Mouse (Mus musculus): Measurements from ENCODE around the gene Kansl1l. TPM values are rescaled to one million over a fixed set of nuclear protein-coding genes. Genes with fewer than 3 reads are reported as not detected.

Gene Kansl1l
- 4.5 and 4.8 TPM in 2 replicates for polyA plus RNA-seq (2015; fragmentation: Nextera tagmentation; extraction: Ambion mirVana)

- no peaks in the 10 kb centered on the region for H3K9me3 ChIP-seq (ENCODE audit: low read length)
- H3K9ac ChIP-seq (replicated peaks) = peak within 1 kb of the TSS; percentile 85
- DNase-seq = peak; percentile 97
- peak; percentile 89 for ATAC-seq
- 1% methylated on average over 44 of the region's 56 CpGs for WGBS (ENCODE audit: insufficient replicate concordance)
- H3K36me3 ChIP-seq (replicated peaks; ENCODE audit: insufficient read depth, low read length) = no peaks in the 10 kb centered on the region
- TF ChIP-seq CTCF (IDR thresholded peaks at IDR 0.05; ENCODE audit: low read depth) (0 out of 2 replicates have a peak, but pooled peaks have one; percentile 1), EP300 (IDR thresholded peaks at IDR 0.05; ENCODE audit: low read depth) (no peak)
- H3K27me3 ChIP-seq (ENCODE audit: insufficient read depth, low read length) = no peaks in the 10 kb centered on the region
- H3K4me2 ChIP-seq (ENCODE audit: low read depth, low read length) = peak within 1 kb of the TSS; percentile 96
- peak within 1 kb of the TSS; percentile 77 for H3K4me3 ChIP-seq (ENCODE audit: low read depth, low read length)
- H3K4me1 ChIP-seq (ENCODE audit: insufficient read depth) = peaks cover 21% of the 10 kb centered on the region
- peak within 1 kb of the TSS; percentile 96 for H3K27ac ChIP-seq (ENCODE audit: low read depth)
These were observed at the start of gene Kansl1l for GRCm38 (mm10) chr1:66817453-66817839. Gene Kansl1l (minus strand): TSS chr1:66817562.

GRCm38 (mm10) chr1:66865633-66866032 lies 48.3 kb upstream of the Kansl1l start:
- ATAC-seq (no peak), DNase-seq (no peak)
- no peaks in the 10 kb centered on the region for H3K27me3 ChIP-seq (ENCODE audit: insufficient read depth, low read length)
- no peak overlapping the region for H3K4me3 ChIP-seq (ENCODE audit: low read depth, low read length)
- TF ChIP-seq EP300 (IDR thresholded peaks at IDR 0.05; ENCODE audit: low read depth) (no peak), CTCF (IDR thresholded peaks at IDR 0.05; ENCODE audit: low read depth) (no peak)
- H3K4me1 ChIP-seq (ENCODE audit: insufficient read depth) = peaks cover 5% of the 10 kb centered on the region; the same call in 1 of the 2 replicates
- no peak overlapping the region for H3K9ac ChIP-seq (replicated peaks)
- H3K27ac ChIP-seq (ENCODE audit: low read depth) = no peak overlapping the region
- 0 out of 2 replicates have a peak, but pooled peaks cover 3% of the 10 kb centered on the region for H3K36me3 ChIP-seq (replicated peaks; ENCODE audit: insufficient read depth, low read length)
- H3K9me3 ChIP-seq (ENCODE audit: low read length) = no peaks in the 10 kb centered on the region
- H3K4me2 ChIP-seq (ENCODE audit: low read depth, low read length) = no peak overlapping the region
- WGBS (ENCODE audit: insufficient replicate concordance) = 79% methylated on average over 4 of the region's 4 CpGs

- Histone ChIP-seq H3K4me1 (ENCODE audit: insufficient read depth) (peaks cover 5% of the 10 kb centered on the region; the same call in 1 of the 2 replicates), H3K4me3 (ENCODE audit: low read depth, low read length) (peak overlapping the region; percentile 95), H3K4me2 (ENCODE audit: low read depth, low read length) (peak overlapping the region; percentile 77), H3K36me3 (replicated peaks; ENCODE audit: insufficient read depth, low read length) (peaks cover 3% of the 10 kb centered on the region; the same call in 1 of the 2 replicates), H3K27ac (ENCODE audit: low read depth) (peak overlapping the region; percentile 100), H3K9me3 (ENCODE audit: low read length) (no peaks in the 10 kb centered on the region), H3K27me3 (ENCODE audit: insufficient read depth, low read length) (no peaks in the 10 kb centered on the region), H3K9ac (replicated peaks) (peak overlapping the region; percentile 98)
- TF ChIP-seq EP300 (IDR thresholded peaks at IDR 0.05; ENCODE audit: low read depth) (no peak), CTCF (IDR thresholded peaks at IDR 0.05; ENCODE audit: low read depth) (no peak)
- DNase-seq = no peak
- WGBS (ENCODE audit: insufficient replicate concordance) = 3% methylated on average over 9 of the region's 9 CpGs
- no peak for ATAC-seq
These were observed 46.6 kb upstream of the Kansl1l start for GRCm38 (mm10) chr1:66863741-66864495.

- TF ChIP-seq EP300 (IDR thresholded peaks at IDR 0.05; ENCODE audit: low read depth) (peak; percentile 86), CTCF (IDR thresholded peaks at IDR 0.05; ENCODE audit: low read depth) (no peak)
- Histone ChIP-seq H3K4me2 (ENCODE audit: low read depth, low read length) (peak within 1 kb of the TSS; percentile 77), H3K9ac (replicated peaks) (peak within 1 kb of the TSS; percentile 98), H3K4me3 (ENCODE audit: low read depth, low read length) (peak within 1 kb of the TSS; percentile 95), H3K27ac (ENCODE audit: low read depth) (peak within 1 kb of the TSS; percentile 100), H3K9me3 (ENCODE audit: low read length) (no peaks in the 10 kb centered on the region), H3K27me3 (ENCODE audit: insufficient read depth, low read length) (no peaks in the 10 kb centered on the region), H3K4me1 (ENCODE audit: insufficient read depth) (peaks cover 5% of the 10 kb centered on the region; the same call in 1 of the 2 replicates), H3K36me3 (replicated peaks; ENCODE audit: insufficient read depth, low read length) (peaks cover 6% of the 10 kb centered on the region; the same call in 1 of the 2 replicates)
- DNase-seq = peak; percentile 92
- under 1% methylated on average over 52 of the region's 85 CpGs for WGBS (ENCODE audit: insufficient replicate concordance)
- ATAC-seq = peak; percentile 91
These were observed 45.5 kb upstream of the Kansl1l start, which contains the start of gene Acadl for GRCm38 (mm10) chr1:66862712-66863511. Gene Acadl (minus strand): TSS chr1:66863277.

- peak overlapping the region; percentile 77 for H3K4me2 ChIP-seq (ENCODE audit: low read depth, low read length)
- TF ChIP-seq EP300 (IDR thresholded peaks at IDR 0.05; ENCODE audit: low read depth) (no peak), CTCF (IDR thresholded peaks at IDR 0.05; ENCODE audit: low read depth) (no peak)
- H3K4me1 ChIP-seq (ENCODE audit: insufficient read depth) = peaks cover 5% of the 10 kb centered on the region; the same call in 1 of the 2 replicates
- H3K4me3 ChIP-seq (ENCODE audit: low read depth, low read length) = peak overlapping the region; percentile 95
- H3K27me3 ChIP-seq (ENCODE audit: insufficient read depth, low read length) = no peaks in the 10 kb centered on the region
- DNase-seq = peak; percentile 24
- 28% methylated on average over 14 of the region's 14 CpGs for WGBS (ENCODE audit: insufficient replicate concordance)
- H3K9ac ChIP-seq (replicated peaks) = peak overlapping the region; percentile 98
- H3K36me3 ChIP-seq (replicated peaks; ENCODE audit: insufficient read depth, low read length) = peaks cover 14% of the 10 kb centered on the region
- H3K9me3 ChIP-seq (ENCODE audit: low read length) = no peaks in the 10 kb centered on the region
- peak overlapping the region; percentile 100 for H3K27ac ChIP-seq (ENCODE audit: low read depth)
- no peak for ATAC-seq
These were observed 44.7 kb upstream of the Kansl1l start for GRCm38 (mm10) chr1:66861764-66862672.
